In the genomic region with DNA sequence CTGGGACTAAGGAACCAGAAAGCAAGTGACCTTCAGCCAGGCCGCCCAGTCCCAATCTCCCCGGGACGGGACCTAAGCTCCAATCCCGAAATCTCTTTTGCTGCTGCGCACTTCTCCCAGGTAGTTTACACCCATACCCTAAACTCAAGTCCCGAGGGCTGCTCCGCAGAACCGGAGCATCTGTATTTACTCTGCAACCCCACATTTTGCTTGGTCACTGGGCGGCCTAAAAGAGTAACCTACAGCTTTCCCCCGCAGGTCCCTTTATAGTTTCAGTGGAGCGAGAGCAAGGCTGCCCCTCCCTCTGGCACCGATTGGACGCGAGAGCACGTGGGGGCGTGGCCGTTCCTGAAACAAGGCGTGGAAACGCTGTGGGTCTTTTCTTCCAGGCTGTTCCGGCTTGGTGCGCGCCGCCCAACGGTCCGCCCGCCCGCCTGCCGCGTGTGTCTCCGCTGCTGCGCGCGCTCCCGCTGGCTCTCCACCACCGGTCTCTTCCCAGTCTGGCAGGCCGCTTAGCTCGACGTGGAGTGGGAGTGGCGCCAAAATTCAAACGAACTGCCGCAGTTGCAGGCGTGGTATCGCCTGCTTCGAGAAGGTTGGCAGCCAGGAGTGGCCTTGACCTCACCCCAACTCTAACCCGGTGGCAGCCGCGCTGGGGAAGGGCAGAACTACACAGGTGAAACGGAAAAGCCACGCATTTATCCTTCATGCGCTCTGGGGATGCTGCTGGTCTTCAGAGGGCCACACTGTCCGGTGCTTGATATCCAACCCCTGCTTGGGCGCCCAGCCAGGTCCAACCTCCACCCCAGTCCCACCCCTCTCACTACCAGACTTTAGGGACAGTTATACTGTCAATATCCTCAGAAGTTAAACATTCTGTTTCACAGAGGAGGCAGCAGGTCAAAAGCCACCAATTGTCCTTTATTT, we compare ENCODE assay signal across 9 mouse cellular contexts. TPM values are rescaled to one million over a fixed set of nuclear protein-coding genes. Genes with fewer than 3 reads are reported as not detected.
DNase-seq lines count a peak whose midpoint lies in the region; ATAC-seq and TF ChIP-seq lines count a peak whose summit lies in the region.
"Not testable (repeated sequence)": the region's sequence is repeated elsewhere in the genome, so short reads cannot be mapped to it uniquely, and the experiment has no call there.
"Had no signal": no experiment of that assay in that cellular context is flagged by ENCODE, and none has a peak within 500 bp of the region (broad histone marks: within the 10 kb centered on the region; RNA-seq: fewer than 3 reads in every experiment).

No protein-coding gene starts in this region.

- H3K36me3 ChIP-seq in heart, embryonic 14.5 days (ENCODE audit: control insufficient read depth, insufficient read depth, low read length); liver, embryonic 11.5 days (ENCODE audit: control insufficient read depth, insufficient read depth, low read length); myocyte (ENCODE audit: control insufficient read depth, insufficient read depth): not testable (repeated sequence)

- not testable (repeated sequence) for H3K4me1 ChIP-seq in heart, embryonic 14.5 days (ENCODE audit: control insufficient read depth in 2 of 2, insufficient read depth in 2 of 2, low read length in 2 of 2); liver, embryonic 11.5 days (replicated peaks; ENCODE audit: control insufficient read depth, insufficient read depth, low read length)

- peak overlapping the region; percentile 71 for H3K4me2 ChIP-seq in heart, embryonic 14.5 days (ENCODE audit: low read length)
- H3K4me2 ChIP-seq in liver, embryonic 11.5 days = peak overlapping the region; percentile 64
- peak overlapping the region; percentile 80 for H3K4me2 ChIP-seq in myocyte (ENCODE audit: low read depth)

- TF ChIP-seq POLR2A in myocyte (IDR thresholded peaks at IDR 0.05; ENCODE audit: insufficient read length, low read depth) = peak; percentile 57

- H3K9ac ChIP-seq in heart, embryonic 14.5 days (ENCODE audit: low read length) = peak overlapping the region; percentile 60
- peak overlapping the region; percentile 59 for H3K9ac ChIP-seq in liver, embryonic 11.5 days (ENCODE audit: low read depth, low read length)

- peak; percentile 99 for ATAC-seq in heart, embryonic 14.5 days (ENCODE audit: insufficient number of reproducible peaks, insufficient read depth, low FRiP score, low read depth)
- ATAC-seq in liver, embryonic 11.5 days (replicated peaks; ENCODE audit: low FRiP score) = peak; percentile 98

- peak overlapping the region; percentile 41 to 63 for H3K4me3 ChIP-seq in heart, embryonic 14.5 days (ENCODE audit: control insufficient read depth in 1 of 2, insufficient read depth in 1 of 2, low read depth in 1 of 2, low read length in 2 of 2)
- H3K4me3 ChIP-seq in liver, embryonic 11.5 days (ENCODE audit: low read depth, low read length) = peak overlapping the region; percentile 40
- peak overlapping the region; percentile 31 for H3K4me3 ChIP-seq in myocyte

- H3ac ChIP-seq in myocyte (ENCODE audit: control insufficient read depth, insufficient read length) = not testable (repeated sequence)

- peak; percentile 5 to 23 for DNase-seq in CD8-positive naive resting alpha-beta T cell, adult 2 months (ENCODE audit: low read depth in 2 of 2, low spot score in 2 of 2)
- DNase-seq in c-Kit-negative CD71-positive TER-119-positive erythroid progenitor cells, embryonic 14.5 days (ENCODE audit: low read depth, low spot score) = peak; percentile 33
- DNase-seq in fibroblast of lung, adult 2 months (ENCODE audit: low read depth) = peak; percentile 65
- peak; percentile 92 for DNase-seq in kidney, postnatal 10 days
- peak; percentile 86 for DNase-seq in liver, embryonic 11.5 days (ENCODE audit: low spot score)
- peak; percentile 80 to 83 for DNase-seq in spleen, postnatal 4 days (ENCODE audit: low spot score in 2 of 2)

- H3K27me3 ChIP-seq in heart, embryonic 14.5 days (ENCODE audit: control insufficient read depth, insufficient read depth, low read length); liver, embryonic 11.5 days (replicated peaks; ENCODE audit: control insufficient read depth, insufficient read depth, low read length); myocyte (ENCODE audit: control insufficient read depth, insufficient read depth, insufficient read length): not testable (repeated sequence)

- peak overlapping the region; percentile 21 to 66; a peak in 1 of 4 replicates for H3K27ac ChIP-seq in heart, embryonic 14.5 days (replicated peaks in 1 of 2; ENCODE audit: control insufficient read depth in 1 of 2, insufficient read depth in 1 of 2, low read depth in 2 of 2, low read length in 2 of 2)
- not testable (repeated sequence) for H3K27ac ChIP-seq in liver, embryonic 11.5 days (ENCODE audit: low read depth, low read length)

- WGBS in heart, embryonic 14.5 days = 2% methylated on average over 50 of the region's 52 CpGs
- WGBS in liver, embryonic 11.5 days = 3% methylated on average over 52 of the region's 52 CpGs

- H3K9me3 ChIP-seq in heart, embryonic 14.5 days (ENCODE audit: control insufficient read depth, low read length); liver, embryonic 11.5 days (ENCODE audit: control insufficient read depth, low read length): not testable (repeated sequence)

- not testable (repeated sequence) for H3K79me2 ChIP-seq in myocyte (ENCODE audit: control insufficient read depth, insufficient read depth)

TF ChIP-seq in myocyte, 11 proteins besides CTCF, POLR2A, EP300 and RAD21:
- TF ChIP-seq POLR2AphosphoS2 (IDR thresholded peaks at IDR 0.05; ENCODE audit: insufficient read length, low read depth) (peak; percentile 50), E2F4 (IDR thresholded peaks at IDR 0.05; ENCODE audit: insufficient read depth) (peak; percentile 74)

RNA-seq across cellular contexts. Expression of gene Trim43c, which starts 19.9 kb away (rescaled TPM):
- 0.15 TPM in 1 of 2 replicates, not detected in the other for polyA plus RNA-seq in heart, embryonic 14.5 days (2014; fragmentation: Nextera tagmentation; extraction: Ambion mirVana)
- not detected in 2 replicates for polyA plus RNA-seq in liver, embryonic 11.5 days (2014; fragmentation: Nextera tagmentation; extraction: Ambion mirVana)
- 0.06 TPM for polyA plus RNA-seq in myocyte (2012; fragmentation: generic; extraction: Trizol)
- polyA plus RNA-seq: gonadal fat pad, adult 2 months had no signal

Comparison
In these comparisons a context has a peak if more than half of its experiments do, and no peak if none do; other contexts are left out.
1. DNase-seq: peak in every context shown above with its lines; median percentile 92 in kidney, postnatal 10 days; 86 in liver, embryonic 11.5 days; 82 in spleen, postnatal 4 days; 65 in fibroblast of lung, adult 2 months; 33 in c-Kit-negative CD71-positive TER-119-positive erythroid progenitor cells, embryonic 14.5 days; 14 in CD8-positive naive resting alpha-beta T cell, adult 2 months.